Mouse (Mus musculus): ENCODE data around the gene Zfp944. TPM values are rescaled to one million over a fixed set of nuclear protein-coding genes. Genes with fewer than 3 reads are reported as not detected.
"Not testable (repeated sequence)": the region's sequence is repeated elsewhere in the genome, so short reads cannot be mapped to it uniquely, and the experiment has no call there.

Zfp944 gene
- polyA plus RNA-seq (2015; fragmentation: Nextera tagmentation; extraction: Ambion mirVana), result 13.2 and 13.6 TPM in 2 replicates

DNA sequence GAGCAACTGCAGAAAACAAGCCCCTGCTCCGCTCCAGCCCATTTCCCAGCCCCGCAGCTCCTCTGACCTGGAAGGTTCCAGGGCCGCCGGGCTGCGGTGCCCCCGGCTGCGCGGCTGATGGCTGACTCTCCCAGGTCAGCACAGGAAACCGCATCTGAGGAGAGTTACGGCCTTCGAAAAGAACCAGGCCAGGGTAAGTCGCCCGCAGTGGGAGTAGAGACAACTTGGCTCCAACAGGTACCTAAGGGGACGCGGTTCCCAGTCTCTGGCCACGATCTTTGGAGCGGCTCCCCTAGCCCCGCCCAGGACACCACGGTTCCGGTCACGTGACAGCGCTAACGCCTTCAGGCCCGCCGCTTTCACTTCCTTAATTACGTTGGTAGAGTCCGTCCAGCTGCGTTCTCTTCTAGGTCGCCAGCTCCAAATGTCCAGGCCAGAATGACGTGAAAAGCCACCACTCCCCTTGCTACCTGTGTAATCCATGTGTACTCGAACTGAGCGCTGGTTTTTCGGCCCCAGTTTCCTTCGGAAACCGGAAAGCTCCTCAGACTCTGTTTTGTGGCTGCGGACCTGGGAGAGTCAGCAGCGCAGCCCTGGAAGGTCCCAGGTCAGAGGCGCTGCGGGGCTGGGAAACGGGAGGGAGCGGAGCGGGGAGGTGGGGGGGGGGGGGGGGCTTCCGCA is at the start of gene Zfp944, which contains the start of gene Zfp758:
Zfp944 (minus strand) TSS at position 300 of the 681 bp plus-strand sequence.
Zfp758 (plus strand) TSS at position 353 of the 681 bp plus-strand sequence.
- Histone ChIP-seq H3K4me3 (replicated peaks) (peak within 1 kb of the TSS; percentile 59), H3K4me2 (peak within 1 kb of the TSS; percentile 61), H3K9ac (peak within 1 kb of the TSS; percentile 59), H3K27ac (peak within 1 kb of the TSS; percentile 89), H3K4me1 (peaks cover 14% of the 10 kb centered on the region), H3K36me3 (peaks cover 11% of the 10 kb centered on the region)
- H3K9me3 ChIP-seq (replicated peaks); H3K27me3 ChIP-seq: not testable (repeated sequence)
- WGBS, result 1% methylated on average over 30 of the region's 43 CpGs
- peak; percentile 99 for ATAC-seq (replicated peaks; ENCODE audit: low FRiP score)

DNA sequence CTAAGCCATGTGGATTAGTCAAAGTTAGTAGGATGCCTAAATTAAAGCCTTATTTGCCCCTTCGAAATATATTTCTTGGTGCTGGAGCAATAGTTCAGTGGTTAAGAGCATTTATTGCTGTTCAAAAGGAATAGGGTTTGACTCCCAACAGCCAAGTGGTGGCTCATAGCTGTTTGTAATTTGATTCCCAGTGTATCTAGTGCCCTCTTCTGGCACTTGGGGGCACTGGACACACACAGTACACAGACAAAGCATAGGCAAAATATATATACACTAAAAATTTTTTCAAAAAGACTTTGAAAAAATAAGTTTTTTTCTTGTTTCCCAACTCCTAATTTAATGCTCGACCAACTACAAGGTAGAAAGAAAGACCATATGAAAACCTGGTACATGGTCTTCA is 49.6 kb upstream of the Zfp944 start:
- Histone ChIP-seq H3K4me1 (no peaks in the 10 kb centered on the region), H3K36me3 (no peaks in the 10 kb centered on the region), H3K9ac (no peak overlapping the region), H3K4me2 (no peak overlapping the region), H3K4me3 (replicated peaks) (no peak overlapping the region), H3K9me3 (replicated peaks) (no peaks in the 10 kb centered on the region), H3K27ac (no peak overlapping the region), H3K27me3 (no peaks in the 10 kb centered on the region)
- no peak for ATAC-seq (replicated peaks; ENCODE audit: low FRiP score)
- WGBS, result 80% methylated on average over 2 of the region's 2 CpGs

DNA sequence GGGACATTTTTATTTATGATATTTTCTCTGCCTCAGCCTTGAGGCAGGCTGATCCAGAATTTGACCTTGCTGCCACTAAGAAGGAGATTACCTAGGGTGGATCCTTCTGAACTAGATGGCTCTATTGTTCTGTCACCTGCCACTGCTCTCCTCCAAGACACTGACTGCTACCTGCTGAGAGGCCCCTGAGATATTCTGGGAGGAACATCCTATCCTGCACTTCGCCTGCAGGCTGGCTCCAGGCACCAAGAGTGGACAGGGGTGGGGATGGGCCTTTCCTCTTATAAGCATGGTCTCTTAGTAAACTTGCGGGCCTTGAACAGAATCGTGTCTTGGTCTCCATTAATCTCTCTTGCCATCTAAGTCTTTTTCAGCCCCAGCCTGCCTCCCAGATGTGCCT is 2.7 kb upstream of the Zfp944 start:
- no peak overlapping the region for H3K4me3 ChIP-seq (replicated peaks)
- H3K9me3 ChIP-seq (replicated peaks), result peaks cover 7% of the 10 kb centered on the region; the same call in 1 of the 2 replicates
- no peak overlapping the region for H3K4me2 ChIP-seq
- WGBS, result 95% methylated on average over 3 of the region's 3 CpGs
- H3K36me3 ChIP-seq, result peaks cover 12% of the 10 kb centered on the region
- H3K9ac ChIP-seq, result no peak overlapping the region
- ATAC-seq (replicated peaks; ENCODE audit: low FRiP score), result no peak
- no peak overlapping the region for H3K27ac ChIP-seq
- no peaks in the 10 kb centered on the region for H3K27me3 ChIP-seq
- H3K4me1 ChIP-seq, result peaks cover 14% of the 10 kb centered on the region

DNA sequence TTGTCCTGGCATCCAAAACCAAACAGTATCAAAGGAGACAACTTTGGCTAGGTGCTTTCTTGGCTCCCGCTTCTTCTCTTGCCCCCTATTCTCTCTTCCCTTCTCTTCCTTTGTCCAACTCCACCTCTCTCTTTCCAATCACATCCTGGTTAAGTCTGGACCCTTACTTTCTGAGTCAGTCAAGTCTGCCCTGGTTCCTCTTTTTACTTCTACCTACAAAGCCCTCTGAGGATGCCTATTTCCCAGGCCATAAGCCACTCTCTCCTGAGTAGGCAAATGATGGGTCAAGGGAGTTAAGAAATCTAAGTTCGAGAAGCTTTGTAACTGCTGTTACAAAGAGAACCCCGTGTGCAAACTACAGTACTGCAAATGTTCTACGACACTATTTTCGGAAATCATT is 628 bp downstream of the Zfp944 start:
- ATAC-seq (replicated peaks; ENCODE audit: low FRiP score), result peak; percentile 15

DNA sequence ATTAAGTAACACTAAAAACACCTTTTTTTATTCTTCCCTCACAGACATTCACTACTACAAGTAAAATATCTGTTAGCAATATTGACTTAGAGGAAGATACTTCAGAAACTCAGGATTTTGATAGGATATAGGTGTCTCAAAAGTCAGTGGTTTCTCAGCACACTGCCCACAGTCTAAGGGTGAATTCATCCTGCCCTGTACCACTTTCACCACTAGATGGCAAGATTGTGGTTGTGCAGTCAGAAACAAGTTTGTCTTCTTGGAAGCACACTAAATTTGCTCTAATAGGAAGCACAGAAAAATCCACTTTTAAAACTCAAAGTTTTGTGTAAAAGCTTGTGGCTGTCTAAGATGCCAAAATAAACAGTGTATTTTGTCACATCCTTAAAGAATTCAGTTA is 8.4 kb downstream of the Zfp944 start:
- Histone ChIP-seq H3K36me3 (peaks cover 14% of the 10 kb centered on the region; the same call in 1 of the 2 replicates), H3K27ac (no peak overlapping the region), H3K9me3 (replicated peaks) (no peaks in the 10 kb centered on the region), H3K9ac (no peak overlapping the region), H3K4me2 (no peak overlapping the region), H3K4me3 (replicated peaks) (no peak overlapping the region), H3K27me3 (no peaks in the 10 kb centered on the region), H3K4me1 (no peaks in the 10 kb centered on the region)
- ATAC-seq (replicated peaks; ENCODE audit: low FRiP score), result 0 out of 2 replicates have a peak, but pooled peaks have one; percentile 25

More for the DNA sequence above, 628 bp downstream of the Zfp944 start:
- peak overlapping the region; percentile 59 for H3K4me3 ChIP-seq (replicated peaks)
- WGBS, result 27% methylated on average over 5 of the region's 5 CpGs
- H3K4me2 ChIP-seq, result peak overlapping the region; percentile 61
- H3K27me3 ChIP-seq, result no peaks in the 10 kb centered on the region
- H3K9me3 ChIP-seq (replicated peaks), result 0 out of 2 replicates have a peak, but pooled peaks cover 5% of the 10 kb centered on the region
- peak overlapping the region; percentile 52 for H3K9ac ChIP-seq
- H3K36me3 ChIP-seq, result peaks cover 11% of the 10 kb centered on the region
- peak overlapping the region; percentile 51; the same call in 1 of the 2 replicates for H3K27ac ChIP-seq
- H3K4me1 ChIP-seq, result peaks cover 14% of the 10 kb centered on the region

DNA sequence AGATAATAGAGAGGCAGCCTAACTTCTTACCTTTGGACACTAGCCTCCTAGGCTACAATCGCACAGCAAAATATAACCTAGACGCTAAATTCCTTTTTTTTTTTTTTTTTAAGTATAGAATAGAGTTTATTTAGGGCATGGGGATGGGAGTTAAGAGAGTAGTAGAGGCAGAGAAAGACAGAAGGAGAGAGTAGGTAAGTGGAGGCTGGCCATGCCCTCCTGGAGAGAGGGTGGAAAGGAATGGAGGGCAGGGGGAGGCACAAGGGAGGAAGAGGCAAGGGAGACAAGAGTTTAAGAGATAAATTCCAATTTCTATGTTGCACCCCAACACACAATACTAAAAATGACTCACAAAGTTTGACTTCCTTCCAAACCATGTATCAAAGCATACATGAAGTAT is 46.0 kb downstream of the Zfp944 start:
- H3K4me2 ChIP-seq, result peak overlapping the region; percentile 56
- not testable (repeated sequence) for H3K27ac ChIP-seq; H3K9me3 ChIP-seq (replicated peaks); ATAC-seq (replicated peaks; ENCODE audit: low FRiP score); H3K27me3 ChIP-seq; H3K36me3 ChIP-seq; H3K4me1 ChIP-seq
- 5% methylated on average over 2 of the region's 2 CpGs for WGBS
- H3K9ac ChIP-seq, result peak overlapping the region; percentile 61
- peak overlapping the region; percentile 68 for H3K4me3 ChIP-seq (replicated peaks)

DNA sequence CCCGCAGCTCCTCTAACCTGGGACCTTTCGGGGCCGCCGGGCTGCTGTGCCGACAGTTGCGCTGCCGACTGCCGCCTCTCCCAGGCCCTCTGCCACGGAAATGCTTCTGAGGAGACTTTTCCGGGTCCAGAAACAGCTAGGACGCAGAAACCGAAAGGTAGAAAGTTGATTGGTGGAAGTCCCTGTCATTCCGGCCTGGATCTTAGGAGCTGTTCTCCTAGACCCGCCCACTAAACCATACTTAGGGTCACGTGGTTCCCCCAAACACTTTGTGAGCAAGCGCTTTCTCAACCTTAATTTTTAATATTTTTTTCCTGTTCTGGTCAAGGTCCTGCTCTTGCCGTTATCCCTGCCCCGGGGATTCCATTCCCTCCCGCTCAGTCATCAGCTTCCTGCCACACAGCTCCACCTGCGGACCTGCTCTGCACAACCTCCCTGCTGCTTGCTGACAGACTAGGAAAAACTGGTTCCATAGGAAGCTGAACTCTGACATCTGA is 46.4 kb downstream of the Zfp944 start, which contains the start of gene CT030661.1:
CT030661.1 (minus strand) TSS at position 108 of the 497 bp plus-strand sequence.
- H3K9me3 ChIP-seq (replicated peaks); H3K36me3 ChIP-seq; H3K27me3 ChIP-seq; H3K4me1 ChIP-seq: not testable (repeated sequence)
- Histone ChIP-seq H3K27ac (peak within 1 kb of the TSS; percentile 88), H3K9ac (peak within 1 kb of the TSS; percentile 61), H3K4me2 (peak within 1 kb of the TSS; percentile 56), H3K4me3 (replicated peaks) (peak within 1 kb of the TSS; percentile 68)
- under 1% methylated on average over 20 of the region's 20 CpGs for WGBS
- peak; percentile 100 for ATAC-seq (replicated peaks; ENCODE audit: low FRiP score)

DNA sequence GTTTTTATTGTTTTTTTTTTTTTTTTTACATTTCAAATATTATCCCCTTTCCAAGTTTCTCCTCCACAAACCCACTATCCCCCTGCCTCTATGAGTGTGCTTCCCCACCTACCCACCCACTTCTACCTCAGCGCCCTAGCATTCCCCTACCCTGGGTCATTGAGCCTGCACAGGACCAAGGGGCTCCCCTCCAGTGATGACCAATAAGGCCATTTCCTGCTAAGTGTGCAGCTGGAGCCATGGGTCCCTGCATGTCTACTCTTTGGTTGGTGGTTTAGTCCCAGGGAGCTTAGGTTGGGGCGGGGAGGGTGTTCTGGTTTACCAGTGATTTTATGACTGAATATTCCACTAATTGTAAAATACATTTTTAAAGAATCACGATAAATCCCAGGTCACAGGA is 47.0 kb downstream of the Zfp944 start:
- Histone ChIP-seq H3K4me3 (replicated peaks) (peak overlapping the region; percentile 68), H3K4me2 (peak overlapping the region; percentile 56), H3K27ac (peak overlapping the region; percentile 88), H3K9ac (peak overlapping the region; percentile 61)
- not testable (repeated sequence) for H3K36me3 ChIP-seq; H3K4me1 ChIP-seq; H3K9me3 ChIP-seq (replicated peaks); H3K27me3 ChIP-seq
- WGBS, result 0% methylated on average over 3 of the region's 3 CpGs
- peak; percentile 81 for ATAC-seq (replicated peaks; ENCODE audit: low FRiP score)

Other genes with a start within 250 kb of the Zfp944 start
- 2.2 and 2.6 TPM in 2 replicates for gene Zfp947, start 195.2 kb downstream of the Zfp944 start, polyA plus RNA-seq (2015; fragmentation: Nextera tagmentation; extraction: Ambion mirVana)
- gene Zfp994, start 135.8 kb downstream of the Zfp944 start, polyA plus RNA-seq (2015; fragmentation: Nextera tagmentation; extraction: Ambion mirVana), result 2.6 and 3.4 TPM in 2 replicates
- 10.6 and 13.4 TPM in 2 replicates for gene CT030661.1, start 46.6 kb downstream of the Zfp944 start, polyA plus RNA-seq (2015; fragmentation: Nextera tagmentation; extraction: Ambion mirVana)
- 7.9 and 8.8 TPM in 2 replicates for gene Zfp758, start 53 bp upstream of the Zfp944 start, polyA plus RNA-seq (2015; fragmentation: Nextera tagmentation; extraction: Ambion mirVana)
- gene Zfp946, start 62.8 kb upstream of the Zfp944 start, polyA plus RNA-seq (2015; fragmentation: Nextera tagmentation; extraction: Ambion mirVana), result 15.1 and 16.2 TPM in 2 replicates
- not detected in 2 replicates for gene Vmn2r111, start 212.1 kb upstream of the Zfp944 start, polyA plus RNA-seq (2015; fragmentation: Nextera tagmentation; extraction: Ambion mirVana)
- not detected in 2 replicates for gene Vmn2r112, start 239.6 kb upstream of the Zfp944 start, polyA plus RNA-seq (2015; fragmentation: Nextera tagmentation; extraction: Ambion mirVana)